Mouse (Mus musculus) splenic B cell, adult 2 months (primary cell): ENCODE measurements around the gene Anp32a.

Experiments
- DNase-seq: peaks from one replicate; pipeline ENCODE4 v3.0.0-alpha.2; 2011; ENCODE audit warnings: low read depth, low spot score
- H3K27me3 ChIP-seq: 2 replicates; pipeline ENCODE4 v1.6.1; 2012; ENCODE audit warnings: mild to moderate bottlenecking, low read length, moderate library complexity, mixed read lengths; ENCODE audit not compliant: control insufficient read depth, poor library complexity, insufficient read depth, severe bottlenecking
- H3K36me3 ChIP-seq: 2 replicates; pipeline ENCODE4 v1.6.1; 2012; ENCODE audit warnings: mild to moderate bottlenecking, low read length, moderate library complexity, mixed read lengths; ENCODE audit not compliant: control insufficient read depth, poor library complexity, insufficient read depth, severe bottlenecking

Gene Anp32a

GRCm38 (mm10) chr9:62370186-62370585 lies 29.1 kb downstream of the Anp32a start:
- Histone ChIP-seq H3K27me3 (no peaks in the 10 kb centered on the region), H3K36me3 (peaks cover under 1% of the 10 kb centered on the region)
- no peak for DNase-seq

DNA sequence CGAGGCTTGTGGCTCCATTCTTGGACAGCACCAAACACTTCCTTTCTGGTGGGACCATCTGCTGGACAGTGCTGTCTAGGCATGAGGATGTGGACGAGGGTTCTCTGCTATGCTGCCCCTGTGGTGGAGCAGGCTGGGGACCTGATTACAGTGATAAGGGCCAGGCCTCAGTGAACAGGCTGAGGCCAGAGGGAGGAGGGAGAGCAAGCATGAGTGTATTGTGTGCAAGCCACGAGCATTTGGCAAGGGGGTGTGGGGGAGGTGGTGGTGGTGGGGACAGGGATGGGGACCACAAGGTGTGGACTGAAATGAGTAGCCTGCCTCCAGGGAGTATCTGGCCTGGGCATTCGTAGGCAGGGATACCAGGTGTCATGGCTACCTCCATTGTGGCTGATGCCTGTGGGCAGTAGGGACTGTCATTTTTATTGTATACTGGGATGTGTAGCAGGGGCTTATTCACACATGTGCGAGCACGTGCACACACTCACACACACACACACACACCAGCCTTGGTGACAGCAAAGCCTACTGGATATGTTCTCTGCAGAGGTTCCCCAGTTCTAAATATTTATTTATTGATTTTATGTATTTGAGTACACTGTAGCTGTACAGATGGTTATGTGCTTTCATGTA lies 29.7 kb downstream of the Anp32a start:
- Histone ChIP-seq H3K36me3 (peaks cover 4% of the 10 kb centered on the region), H3K27me3 (no peaks in the 10 kb centered on the region)
- no peak for DNase-seq

DNA sequence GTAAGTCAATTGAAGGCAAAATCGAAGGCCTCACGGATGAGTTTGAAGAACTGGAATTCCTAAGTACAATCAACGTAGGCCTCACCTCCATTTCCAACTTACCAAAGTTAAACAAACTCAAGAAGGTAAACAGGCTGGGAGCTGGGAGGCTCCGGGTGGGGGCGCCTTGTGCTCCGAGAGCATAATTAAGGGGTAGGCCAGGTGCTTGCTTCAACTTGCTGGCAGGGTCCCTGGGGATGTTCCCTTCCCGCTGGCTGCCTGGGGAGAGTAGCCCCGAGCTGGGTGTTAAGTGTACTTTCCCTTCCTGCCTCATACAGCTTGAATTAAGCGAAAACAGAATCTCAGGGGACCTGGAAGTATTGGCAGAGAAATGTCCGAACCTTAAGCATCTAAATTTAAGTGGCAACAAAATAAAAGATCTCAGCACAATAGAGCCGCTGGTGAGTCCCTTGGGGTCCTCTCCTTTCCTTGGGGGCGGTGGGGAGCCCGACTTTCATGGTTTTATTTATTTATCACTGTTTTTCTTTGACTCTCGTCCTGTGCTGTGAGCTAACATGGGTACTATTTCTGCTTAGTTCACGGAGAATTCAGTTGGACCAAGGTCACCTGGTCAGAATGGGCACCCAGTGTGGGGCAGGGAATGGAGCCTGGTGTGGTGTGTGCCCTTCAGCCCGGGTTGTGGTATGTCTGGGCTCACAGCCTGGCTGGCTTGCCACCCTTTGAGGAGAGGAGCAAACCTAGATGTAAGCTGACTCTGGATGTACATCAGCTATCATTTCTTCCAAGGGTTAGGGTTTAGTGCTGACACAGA lies 30.9 kb downstream of the Anp32a start:
- Histone ChIP-seq H3K36me3 (peaks cover 6% of the 10 kb centered on the region), H3K27me3 (no peaks in the 10 kb centered on the region)
- no peak for DNase-seq

DNA sequence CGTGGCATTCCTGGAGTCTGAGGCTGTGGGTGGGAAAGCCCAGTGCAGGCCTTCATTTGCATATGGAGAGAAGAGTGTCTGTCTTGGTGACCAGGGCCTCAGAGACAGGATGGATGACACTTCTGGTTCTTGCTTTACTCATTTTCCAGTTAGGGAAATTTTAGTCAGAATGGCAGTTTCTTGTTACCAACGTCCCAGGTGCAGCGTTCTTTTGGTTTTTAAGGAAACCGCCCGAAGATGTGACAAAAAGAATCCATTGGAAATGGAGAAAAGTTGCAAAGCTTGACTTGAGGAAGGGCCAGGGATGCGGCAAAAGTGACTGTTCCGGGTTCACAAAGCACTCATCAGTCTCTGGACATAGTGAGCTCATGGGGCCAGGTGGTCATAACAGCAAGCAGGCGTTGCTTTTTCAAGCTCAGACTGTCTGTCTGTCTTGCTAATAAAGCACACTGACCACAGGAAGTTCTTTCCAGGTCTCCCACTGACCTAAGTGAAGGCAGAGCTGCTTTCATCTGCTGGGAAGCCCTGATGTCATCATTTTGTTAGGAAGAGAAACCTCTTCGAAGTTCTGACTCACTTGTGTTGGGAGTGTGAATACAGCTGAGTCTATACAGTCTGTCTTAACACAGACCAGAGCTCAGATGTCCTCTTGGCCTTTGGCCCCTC lies 31.6 kb downstream of the Anp32a start:
- Histone ChIP-seq H3K27me3 (no peaks in the 10 kb centered on the region), H3K36me3 (peaks cover 10% of the 10 kb centered on the region)
- DNase-seq, result no peak

DNA sequence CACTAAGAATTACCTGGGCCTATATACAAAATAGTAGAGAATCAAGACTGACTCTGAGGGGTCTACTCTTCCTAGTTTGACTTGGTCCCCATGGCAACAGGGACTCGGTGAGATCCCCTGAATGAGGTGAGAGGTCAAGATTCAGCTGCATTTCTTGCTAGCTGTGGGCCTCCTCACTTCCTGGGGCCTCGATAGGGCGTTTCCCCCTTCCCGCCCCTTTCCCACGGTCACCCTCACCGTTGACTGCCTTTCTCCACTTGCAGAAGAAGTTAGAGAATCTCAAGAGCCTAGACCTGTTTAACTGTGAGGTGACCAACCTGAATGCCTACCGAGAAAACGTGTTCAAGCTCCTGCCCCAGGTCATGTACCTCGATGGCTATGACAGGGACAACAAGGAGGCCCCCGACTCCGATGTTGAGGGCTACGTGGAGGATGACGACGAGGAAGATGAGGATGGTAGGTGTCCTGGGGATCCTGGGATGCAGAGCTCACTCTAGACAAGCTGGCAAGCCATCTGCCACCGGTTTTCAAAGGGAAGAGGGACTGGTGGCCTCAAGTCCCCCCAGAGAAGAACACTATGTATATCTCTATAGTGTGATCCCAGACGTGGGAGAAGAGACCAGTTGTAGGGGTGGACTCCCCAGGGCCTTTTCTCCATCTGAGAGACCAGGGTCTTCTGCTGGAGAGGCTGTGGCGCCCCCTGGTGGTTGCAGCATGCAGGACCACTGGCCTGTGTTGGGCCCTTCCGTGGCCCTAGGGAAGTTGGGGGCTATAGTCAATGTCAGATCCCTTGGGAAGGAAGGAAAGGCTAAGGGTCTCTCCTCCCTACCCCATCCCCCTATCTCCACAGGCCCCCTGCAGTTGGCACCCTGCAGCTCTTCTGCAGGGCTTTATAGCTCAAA lies 32.4 kb downstream of the Anp32a start:
- H3K36me3 ChIP-seq, result peaks cover 14% of the 10 kb centered on the region
- peak; percentile 79 for DNase-seq
- H3K27me3 ChIP-seq, result no peaks in the 10 kb centered on the region

GRCm38 (mm10) chr9:62374276-62374675 lies 33.2 kb downstream of the Anp32a start:
- Histone ChIP-seq H3K27me3 (no peaks in the 10 kb centered on the region), H3K36me3 (peaks cover 14% of the 10 kb centered on the region)
- DNase-seq, result no peak

DNA sequence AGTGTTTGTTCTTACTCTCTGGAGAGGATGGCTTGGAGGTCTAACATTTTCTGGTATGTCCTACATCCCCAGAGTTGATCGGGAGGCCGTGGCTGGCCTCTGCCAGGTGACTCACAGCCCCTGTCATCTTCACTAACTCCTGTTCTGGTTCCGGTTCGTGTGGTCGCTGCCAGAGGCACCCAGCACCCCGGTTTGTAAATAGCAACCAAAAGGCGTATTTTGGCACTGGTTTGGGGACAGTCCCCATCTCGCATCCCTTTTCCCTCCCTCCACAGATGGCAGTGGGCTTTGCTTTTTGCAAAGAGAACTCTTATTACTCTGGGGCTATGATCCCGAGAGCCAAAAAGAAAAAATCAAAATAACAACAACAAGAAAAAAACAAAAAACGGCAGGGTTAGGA lies 36.8 kb downstream of the Anp32a start:
- DNase-seq, result no peak
- H3K36me3 ChIP-seq, result peaks cover 14% of the 10 kb centered on the region

DNA sequence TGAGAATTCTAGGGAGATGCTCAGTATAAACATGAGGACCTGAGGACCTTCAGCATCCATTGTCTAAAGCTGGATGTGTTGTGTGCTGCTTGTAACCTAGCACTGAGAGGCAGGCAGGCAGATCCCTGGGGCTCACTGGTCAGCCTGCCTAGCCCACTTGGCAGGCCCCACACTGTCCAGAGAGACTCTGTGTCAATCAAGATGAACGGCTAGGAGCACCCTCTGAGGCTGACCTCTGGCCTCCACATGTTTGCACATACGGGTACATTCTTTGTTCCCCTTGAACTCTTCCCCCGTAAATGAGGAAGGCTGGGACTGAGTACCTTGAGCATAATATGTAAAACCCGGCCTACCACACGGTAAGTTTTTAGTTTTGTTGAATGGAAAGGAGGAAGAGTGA lies 39.3 kb downstream of the Anp32a start:
- Histone ChIP-seq H3K27me3 (no peaks in the 10 kb centered on the region), H3K36me3 (peaks cover 12% of the 10 kb centered on the region)
- DNase-seq, result no peak

More for the DNA sequence above, 36.8 kb downstream of the Anp32a start:
- no peaks in the 10 kb centered on the region for H3K27me3 ChIP-seq

DNA sequence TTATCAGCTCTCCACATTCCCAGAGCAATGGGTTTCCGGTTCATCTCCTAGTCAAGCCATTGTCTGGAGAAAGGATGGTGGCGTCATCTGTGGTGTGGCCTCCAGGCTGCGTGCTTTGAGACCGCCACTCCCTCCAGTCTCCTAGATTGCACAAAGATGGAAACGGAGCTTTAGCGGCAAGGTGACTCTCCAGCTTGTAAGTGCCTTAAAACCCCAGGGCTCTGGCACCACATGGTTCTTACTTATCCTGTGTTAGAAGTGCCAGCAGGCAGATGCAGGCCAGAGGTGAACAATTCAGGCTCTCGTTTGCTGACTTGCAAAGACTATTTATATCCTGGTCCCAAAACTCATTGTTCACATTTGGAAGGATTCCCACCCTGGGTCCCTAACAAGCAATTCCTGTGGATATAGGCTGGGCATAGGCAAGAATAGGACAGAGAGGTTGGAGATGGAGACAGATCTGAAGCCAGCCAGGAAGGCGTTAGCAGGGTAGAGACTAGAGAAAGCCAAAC lies 40.4 kb downstream of the Anp32a start:
- no peak for DNase-seq
- Histone ChIP-seq H3K36me3 (peaks cover 10% of the 10 kb centered on the region), H3K27me3 (no peaks in the 10 kb centered on the region)

- no peaks in the 10 kb centered on the region for H3K27me3 ChIP-seq
- DNase-seq, result no peak
- peaks cover 4% of the 10 kb centered on the region; the same call in 1 of the 2 replicates for H3K36me3 ChIP-seq
Measured at GRCm38 (mm10) chr9:62382519-62383084, 41.5 kb downstream of the Anp32a start.

DNA sequence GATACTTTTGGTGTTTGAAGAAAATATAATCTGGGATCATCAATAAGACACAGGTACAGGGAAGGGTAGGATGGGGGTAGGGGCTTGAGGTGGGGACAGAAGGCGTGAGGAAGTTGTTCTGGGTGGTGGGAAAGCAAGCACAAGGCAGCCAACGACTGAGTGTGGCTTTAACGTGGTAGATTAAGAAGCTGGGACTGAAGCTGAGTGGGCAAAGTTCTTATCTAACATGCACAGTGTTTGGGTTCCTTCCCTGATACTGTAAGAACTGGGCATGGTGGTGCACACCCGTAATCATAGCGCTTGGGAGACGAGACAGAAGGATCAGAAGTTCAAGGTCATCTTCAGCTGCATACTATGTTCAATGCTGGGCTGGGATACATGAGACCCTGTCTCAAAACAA lies 44.0 kb downstream of the Anp32a start:
- H3K36me3 ChIP-seq, result no peaks in the 10 kb centered on the region
- DNase-seq, result no peak
- H3K27me3 ChIP-seq, result no peaks in the 10 kb centered on the region

- Histone ChIP-seq H3K27me3 (no peaks in the 10 kb centered on the region), H3K36me3 (no peaks in the 10 kb centered on the region)
- no peak for DNase-seq
Measured at GRCm38 (mm10) chr9:62385727-62386518, 44.8 kb downstream of the Anp32a start.

DNA sequence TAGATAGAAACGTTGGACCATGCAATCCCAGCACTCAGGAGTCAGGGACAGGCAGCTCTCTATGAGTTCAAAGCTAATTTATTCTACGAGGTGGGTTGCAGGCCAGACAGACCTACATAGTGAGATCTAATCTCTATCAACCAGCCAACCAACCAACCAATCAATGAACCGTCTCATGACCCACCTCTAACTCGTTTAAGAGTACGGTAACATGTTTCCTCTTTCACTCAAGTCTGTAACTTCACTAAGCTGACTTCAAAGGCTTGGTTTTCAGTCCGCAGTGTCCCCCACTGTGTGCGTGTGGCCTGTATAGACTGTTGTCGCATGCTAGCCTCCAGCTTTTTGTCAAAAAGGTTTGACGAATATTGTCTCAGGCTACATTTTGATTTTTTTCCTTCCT lies 48.6 kb downstream of the Anp32a start:
- no peak for DNase-seq
- no peaks in the 10 kb centered on the region for H3K36me3 ChIP-seq
- H3K27me3 ChIP-seq, result no peaks in the 10 kb centered on the region
